Mouse (Mus musculus) layer of hippocampus, adult 8-10 months (tissue): Measurements from ENCODE around the gene Wdr93. TPM values are rescaled to one million over a fixed set of nuclear protein-coding genes. Genes with fewer than 3 reads are reported as not detected.

Source experiments
- DNase-seq, 2 experiments: peaks; one replicate each; pipeline ENCODE4 v3.0.0; 2022; ENCODE audit warnings: low spot score in 2 of 2
- total RNA-seq, 4 experiments: library from RNA; stranded (reverse); gene quantifications; 2 replicates each; pipeline ENCODE4 v1.2.4; 2022

The Wdr93 gene
- total RNA-seq, 4 experiments from 2014 or later, result 0.26 to 0.43 (median 0.39) TPM

DNA sequence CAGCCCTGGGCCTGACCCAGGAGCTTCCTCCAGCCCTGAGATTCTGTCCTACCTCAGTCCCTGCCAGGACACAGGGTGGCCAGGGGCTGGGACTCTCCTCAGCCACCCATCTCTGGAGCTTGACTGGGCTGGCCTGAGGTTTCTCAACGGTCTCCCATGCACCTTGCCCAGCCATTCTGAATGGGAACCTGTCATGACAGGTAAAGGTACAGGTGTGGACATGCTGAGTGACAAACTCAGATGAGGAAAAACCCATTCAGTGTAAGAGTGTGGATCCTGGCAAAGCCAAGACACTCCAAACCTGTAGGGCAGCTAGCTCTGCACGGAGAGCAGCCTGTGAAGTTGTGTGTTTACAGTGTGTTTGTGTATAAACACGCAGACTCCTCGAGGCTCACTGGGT, 57.4 kb downstream of the Wdr93 start:
- no peak for DNase-seq

DNA sequence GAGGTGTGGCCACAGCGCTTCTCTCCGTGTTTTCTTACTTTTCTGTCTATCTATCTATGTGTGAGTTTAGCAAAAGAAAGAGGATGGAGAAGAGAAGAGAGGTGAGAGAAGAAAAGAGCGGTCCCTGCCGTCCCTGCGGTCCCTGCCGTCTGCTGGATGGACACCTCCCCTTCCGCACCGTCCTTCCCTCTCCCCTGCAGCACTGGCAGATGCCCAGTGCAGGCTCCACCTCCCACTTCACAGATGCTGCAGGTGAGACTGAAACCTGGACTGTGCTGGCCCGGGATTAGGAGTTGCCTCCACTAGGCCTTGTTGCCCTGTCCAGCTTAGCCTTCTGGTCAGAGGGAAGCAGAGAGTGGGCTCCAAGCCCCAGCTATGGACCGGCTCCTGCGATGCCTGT, 58.4 kb downstream of the Wdr93 start:
- no peak for DNase-seq

DNA sequence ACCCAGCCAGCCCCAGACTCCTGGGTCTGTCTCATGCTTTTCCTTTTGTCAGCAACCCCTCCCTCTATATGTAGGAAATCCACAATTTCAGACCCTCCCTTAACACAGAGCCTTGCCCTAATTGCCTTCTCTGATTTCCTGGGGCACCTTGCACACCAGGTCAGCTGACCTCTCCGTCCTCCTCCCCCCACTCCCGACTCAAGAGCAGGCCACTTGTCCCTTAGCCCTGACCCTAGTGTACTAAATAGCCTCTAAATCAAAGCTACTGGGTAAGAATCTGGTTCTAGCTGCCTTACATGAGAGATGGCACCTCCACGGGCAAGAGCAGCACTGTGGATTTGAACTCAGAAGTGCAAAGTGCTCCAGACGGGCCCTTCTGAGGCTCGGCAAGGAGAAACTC, 59.1 kb downstream of the Wdr93 start:
- no peak for DNase-seq

DNA sequence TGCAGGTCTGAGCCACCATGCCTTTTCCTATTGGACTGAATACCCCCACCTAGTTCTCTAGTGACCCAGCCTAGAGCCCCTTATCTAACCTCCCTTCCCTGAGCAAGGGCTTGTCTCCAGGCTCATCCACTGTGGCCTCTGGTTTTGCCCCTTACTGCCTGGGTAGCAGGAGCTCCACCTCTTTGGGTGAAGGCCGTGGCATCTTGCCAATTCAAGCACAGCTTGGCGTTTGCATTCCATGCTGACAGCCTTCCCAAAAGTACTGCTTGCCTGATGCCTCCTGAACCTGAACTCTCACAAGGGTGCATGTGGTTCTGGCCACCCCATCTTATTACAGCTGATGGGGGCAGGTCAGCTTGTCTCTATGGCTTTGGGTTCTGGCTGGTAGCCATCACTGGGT, 60.9 kb downstream of the Wdr93 start:
- no peak for DNase-seq

DNA sequence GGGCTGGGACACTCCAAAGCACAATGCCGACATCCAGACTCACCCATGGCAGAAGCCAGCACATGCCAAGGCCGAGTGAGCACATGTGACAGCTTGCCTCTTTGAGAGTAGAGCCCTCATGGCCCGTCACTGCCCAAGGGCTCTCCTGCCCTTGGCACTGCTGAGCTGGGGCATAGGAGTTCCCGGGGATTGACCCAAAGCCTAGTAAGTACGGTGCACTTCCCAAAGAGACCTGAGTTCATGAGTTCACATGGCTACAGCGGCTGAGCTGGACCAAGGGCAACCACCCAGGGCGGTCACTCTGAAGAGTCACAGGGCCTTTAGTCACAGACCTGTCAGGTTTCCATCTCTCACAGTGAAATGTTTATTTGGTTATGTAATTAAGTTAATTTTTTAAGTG, 65.6 kb downstream of the Wdr93 start:
- DNase-seq, result no peak

DNA sequence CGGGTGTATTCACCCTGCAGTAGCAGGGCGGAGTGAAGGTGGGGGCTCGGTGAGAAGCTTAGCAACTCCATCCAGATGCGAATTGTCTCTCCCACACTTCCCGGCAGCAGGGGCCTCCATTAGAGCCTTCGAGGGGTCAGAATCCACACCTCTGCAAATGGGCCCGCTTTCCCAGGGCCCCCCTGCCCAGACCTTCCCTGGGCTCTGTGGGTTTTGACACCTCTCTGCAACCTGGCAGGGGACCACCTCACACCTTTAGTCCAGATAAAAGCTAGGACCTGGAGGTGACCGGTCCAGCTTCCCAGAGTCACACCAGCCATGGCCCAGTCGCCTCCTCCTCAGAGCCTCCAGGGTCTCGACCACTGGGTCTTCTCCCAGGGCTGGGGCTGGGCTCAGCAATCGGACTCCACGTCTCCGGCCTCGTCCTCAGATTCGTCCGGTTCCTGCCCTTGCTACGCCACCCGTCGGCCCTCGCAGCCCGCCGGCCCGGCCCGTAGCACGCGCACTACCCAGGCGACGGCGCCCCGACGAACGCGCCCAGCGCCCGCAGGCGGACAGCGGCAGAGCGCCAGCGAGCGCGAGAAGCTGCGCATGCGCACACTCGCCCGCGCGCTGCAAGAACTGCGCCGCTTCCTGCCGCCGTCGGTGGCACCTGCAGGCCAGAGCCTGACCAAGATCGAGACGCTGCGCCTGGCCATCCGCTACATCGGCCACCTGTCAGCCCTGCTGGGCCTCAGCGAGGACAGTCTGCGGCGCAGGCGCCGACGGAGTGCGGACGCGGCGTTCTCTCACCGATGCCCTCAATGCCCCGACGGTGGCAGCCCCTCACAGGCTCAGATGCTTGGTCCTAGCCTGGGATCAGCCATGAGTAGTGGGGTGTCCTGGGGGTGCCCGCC, 67.9 kb downstream of the Wdr93 start, which contains the start of gene Mesp2:
Gene Mesp2, plus strand, starts transcription at position 117 of the 896 bp plus-strand sequence.
- DNase-seq, result peak in 1 of 2 experiments; percentile 59

DNA sequence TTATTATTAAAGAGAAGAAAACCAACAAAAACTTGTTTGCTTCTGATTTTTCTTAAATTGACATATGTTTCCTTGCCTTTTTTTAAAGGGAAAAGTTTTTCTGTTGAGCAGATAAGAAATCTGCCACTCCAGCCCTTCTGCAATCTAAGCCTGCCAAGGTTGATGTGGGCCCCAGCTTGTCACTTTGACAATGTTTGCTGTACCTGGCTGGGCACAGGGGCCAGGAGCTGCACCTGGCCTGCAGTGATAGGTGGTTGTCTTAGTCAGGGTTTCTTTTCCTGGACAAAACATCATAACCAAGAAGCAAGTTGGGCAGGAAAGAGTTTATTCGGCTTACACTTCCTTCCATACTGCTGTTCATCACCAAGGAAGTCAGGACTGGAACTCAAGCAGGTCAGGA, 70.4 kb downstream of the Wdr93 start:
- no peak for DNase-seq

DNA sequence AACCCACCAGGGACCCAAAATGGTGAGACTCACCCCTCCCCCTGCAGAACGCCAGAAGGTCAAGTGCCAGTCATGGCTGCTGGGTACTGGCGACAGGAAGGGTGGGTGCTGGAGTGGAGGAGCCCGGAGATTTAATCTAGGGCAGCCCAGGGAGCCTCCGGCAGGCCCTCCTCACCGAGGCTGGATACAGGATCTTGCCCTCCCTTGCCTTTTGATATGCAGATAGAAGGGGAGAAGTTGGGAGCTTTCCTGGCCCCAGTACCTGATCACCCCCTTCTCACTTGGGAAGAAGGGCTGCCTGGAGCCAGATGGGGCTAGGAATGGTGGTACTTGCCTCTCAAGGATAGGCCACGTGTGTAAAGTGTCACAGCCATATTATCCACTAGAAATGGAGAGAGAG, 75.4 kb downstream of the Wdr93 start:
- no peak for DNase-seq

DNA sequence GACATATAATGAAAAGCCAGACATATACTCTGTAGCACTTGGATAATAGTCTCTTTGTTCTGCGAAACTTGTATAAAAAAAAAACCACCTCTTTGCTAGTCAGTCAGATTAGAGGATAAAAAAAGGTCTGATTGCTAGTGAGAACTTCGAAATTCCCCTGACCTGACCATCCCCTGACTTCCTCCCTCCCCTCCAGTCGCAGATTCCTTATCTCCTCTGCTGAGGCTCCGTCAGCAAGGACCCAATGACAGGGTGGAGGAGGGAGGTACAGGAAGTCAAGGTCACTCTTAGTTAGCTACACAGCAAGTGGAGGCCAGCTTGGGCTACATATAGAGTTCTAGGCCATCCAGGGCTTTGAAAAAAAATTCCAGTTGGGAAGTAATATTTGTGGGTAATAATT, 76.6 kb downstream of the Wdr93 start:
- no peak for DNase-seq

DNA sequence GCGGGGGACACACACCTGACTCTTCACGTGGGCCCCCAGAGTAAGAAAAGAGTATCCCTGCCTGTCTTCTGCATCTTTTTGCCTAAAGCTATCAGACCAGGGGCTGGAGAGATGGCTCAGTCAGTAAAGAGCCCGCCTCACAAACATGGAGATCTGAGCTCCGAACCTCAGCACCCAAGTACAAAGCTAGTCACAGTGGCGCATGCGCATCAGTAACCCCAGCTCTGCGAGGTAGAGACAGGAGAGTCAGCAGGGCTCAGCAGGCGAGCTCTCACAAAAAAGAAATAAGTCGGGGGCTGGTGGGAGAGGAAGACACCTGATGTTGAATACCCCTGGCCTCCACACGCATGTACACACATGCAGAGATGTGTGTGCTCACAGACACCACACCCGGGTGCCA, 77.0 kb downstream of the Wdr93 start:
- no peak for DNase-seq

DNA sequence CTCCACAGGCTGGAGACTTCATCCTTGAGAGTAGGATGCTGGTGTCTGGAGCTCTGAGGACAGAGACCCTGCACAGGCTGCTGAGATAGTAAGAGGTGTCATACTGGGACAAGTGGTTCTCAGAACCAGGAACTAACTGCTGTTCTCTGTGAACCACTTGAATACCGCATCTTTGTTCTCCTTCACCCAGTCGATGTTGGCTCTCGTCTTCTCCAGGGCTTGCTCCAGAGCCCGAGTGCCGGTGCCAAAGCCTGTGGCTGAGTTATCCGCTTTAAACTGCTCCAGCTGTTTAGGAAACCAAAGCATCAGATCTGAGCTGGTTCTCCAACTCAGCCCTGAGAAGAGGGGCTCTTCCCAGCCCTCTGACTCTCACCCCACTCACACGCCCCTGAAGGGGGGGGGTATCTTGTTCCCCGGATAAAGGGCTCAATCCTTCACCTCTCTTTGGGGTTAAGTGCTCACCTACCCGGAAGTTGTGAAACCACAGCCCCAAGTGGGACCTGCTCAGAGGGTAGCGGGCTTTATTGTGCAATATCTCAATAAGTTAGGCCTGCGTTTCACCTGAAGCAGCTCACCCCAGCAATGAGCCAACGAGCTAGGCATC, 79.2 kb downstream of the Wdr93 start:
- DNase-seq, result no peak

DNA sequence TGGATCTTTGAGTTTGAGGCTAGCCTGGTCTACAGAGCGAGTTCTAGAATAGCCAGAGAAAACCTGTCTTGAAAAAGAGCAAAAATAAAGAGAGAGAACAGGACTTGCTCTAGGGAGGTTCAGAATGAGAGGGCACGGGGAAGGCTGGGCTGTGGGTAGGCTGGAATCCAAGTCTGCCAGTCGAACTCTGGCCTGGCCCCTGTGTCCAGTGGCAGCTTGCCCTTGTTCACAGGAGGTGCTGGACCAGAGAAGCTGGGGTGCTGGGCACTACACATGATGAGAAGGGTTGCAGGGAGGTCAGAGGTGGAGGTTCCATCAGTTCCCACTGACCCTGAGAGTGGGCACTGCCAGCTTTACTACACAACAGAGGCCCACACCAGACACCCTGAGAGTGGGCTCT, 85.4 kb downstream of the Wdr93 start:
- DNase-seq, result no peak

DNA sequence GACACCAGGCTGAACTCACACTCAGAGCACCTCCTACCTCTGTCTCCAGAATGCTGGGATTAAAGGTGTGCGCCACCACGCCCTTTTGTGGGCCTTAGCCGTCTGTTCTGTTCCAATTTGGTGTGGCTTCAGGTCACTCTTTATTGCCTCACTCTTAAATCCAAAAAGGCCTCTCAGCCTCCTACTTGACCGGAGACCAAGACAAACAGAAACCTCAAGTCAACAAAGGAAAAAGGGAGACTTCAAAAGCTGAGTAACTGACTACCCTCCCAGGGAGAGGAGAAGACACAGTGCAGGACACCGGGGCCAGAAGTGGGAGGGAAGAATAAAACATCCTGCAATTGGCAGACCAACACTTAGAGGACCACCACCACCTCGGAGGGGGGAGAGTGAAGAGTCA, 88.2 kb downstream of the Wdr93 start:
- DNase-seq, result no peak

DNA sequence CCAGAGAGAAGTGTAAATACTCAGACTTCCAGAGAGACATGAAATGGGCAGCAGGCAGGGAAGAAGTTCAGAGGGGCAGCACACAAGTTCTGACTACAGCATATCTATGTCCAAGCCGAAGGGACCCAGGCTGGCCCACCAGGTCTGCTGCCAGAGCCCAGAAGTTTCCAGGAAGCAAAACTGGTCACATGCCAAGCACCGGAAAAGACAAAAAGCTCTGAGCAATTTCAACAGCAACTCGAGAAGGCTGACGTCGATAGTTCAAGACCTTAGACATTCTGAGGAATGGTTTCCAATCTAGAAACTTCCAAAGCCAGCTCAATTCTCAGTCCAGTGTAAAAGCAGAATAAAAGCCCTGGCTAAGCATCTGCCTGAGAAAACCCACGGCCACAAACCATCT, 88.6 kb downstream of the Wdr93 start:
- DNase-seq, result no peak

DNA sequence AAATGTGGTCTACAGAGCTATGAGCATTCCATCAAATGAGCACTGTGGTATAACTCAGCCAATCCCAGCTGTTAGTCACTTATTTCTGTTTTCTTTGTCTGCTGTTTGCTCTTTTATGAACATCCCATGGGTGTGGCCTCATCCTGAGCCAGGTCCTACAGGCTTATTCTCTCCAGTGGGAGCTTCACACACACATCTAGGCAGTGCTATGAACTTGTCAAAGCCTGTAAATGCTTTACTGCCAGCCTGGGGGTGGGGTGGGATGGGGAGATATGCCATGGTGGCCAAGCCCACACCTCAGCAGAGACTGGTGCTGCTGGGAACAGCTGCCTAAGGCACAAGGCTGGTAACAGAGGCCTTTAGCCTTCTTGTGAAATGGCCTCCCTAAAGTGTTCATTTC, 90.0 kb downstream of the Wdr93 start:
- no peak for DNase-seq

DNA sequence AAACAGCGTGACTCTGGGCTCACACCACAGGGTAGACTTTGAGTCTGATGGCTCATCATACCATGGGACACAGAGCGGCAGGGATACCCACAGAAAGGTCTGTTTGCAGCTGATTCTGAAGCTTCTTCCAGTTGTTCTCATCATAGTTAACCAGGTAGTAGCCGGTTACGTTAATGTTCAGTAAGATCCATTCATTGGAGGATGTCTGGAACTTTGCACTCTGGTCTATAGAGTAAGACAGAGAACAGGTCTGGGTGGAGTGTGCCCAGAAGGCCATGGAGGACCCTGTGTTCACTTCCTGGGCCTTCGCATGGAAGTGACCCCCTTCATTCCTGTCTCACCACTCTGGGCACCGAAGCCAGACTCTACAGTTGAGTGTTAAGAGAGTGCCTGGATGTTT, 92.2 kb downstream of the Wdr93 start:
- no peak for DNase-seq

Other genes with a start within 250 kb of the Wdr93 start
- 1 to 10 TPM in 1 of 4 experiments, under 1 TPM in 3; 0.59 to 2.7 (median 0.81) TPM for gene Rhcg, start 125.5 kb upstream of the Wdr93 start, total RNA-seq
- under 1 TPM in 2 of 4 experiments, not detected in 2; 0.09 to 0.20 TPM for gene Ticrr, start 83.0 kb upstream of the Wdr93 start, total RNA-seq
- 1 to 10 TPM; 1.3 to 2.7 (median 1.9) TPM for gene Kif7, start 27.4 kb upstream of the Wdr93 start, total RNA-seq
- under 1 TPM in 3 of 4 experiments, not detected in 1; 0.21 to 0.93 (median 0.31) TPM for gene Plin1, start 10.3 kb upstream of the Wdr93 start, total RNA-seq
- 10 to 100 TPM; 10.1 to 14.3 (median 10.6) TPM for gene Pex11a, start within 50 bp of the Wdr93 start, total RNA-seq
- not detected for gene Mesp1, start 50.6 kb downstream of the Wdr93 start, total RNA-seq
- 1 to 10 TPM in 3 of 4 experiments, under 1 TPM in 1; 0.87 to 2.0 (median 1.6) TPM for gene Mesp2, start 67.6 kb downstream of the Wdr93 start, total RNA-seq
- gene Anpep, start 117.9 kb downstream of the Wdr93 start, total RNA-seq, result 1 to 10 TPM; 4.3 to 5.5 (median 4.5) TPM
- gene Ap3s2, start 177.5 kb downstream of the Wdr93 start, total RNA-seq, result 10 to 100 TPM; 40.9 to 51.1 (median 46.7) TPM
- 10 to 100 TPM; 12.5 to 17.1 (median 15.3) TPM for gene Arpin, start 192.2 kb downstream of the Wdr93 start, total RNA-seq